9 mouse cellular contexts compared by ENCODE assay signal in genomic region chr3:68709198-68709797, GRCm38 (mm10). TPM values are rescaled to one million over a fixed set of nuclear protein-coding genes. Genes with fewer than 3 reads are reported as not detected.
DNase-seq lines count a peak whose midpoint lies in the region; ATAC-seq and TF ChIP-seq lines count a peak whose summit lies in the region.
"Had no signal": no experiment of that assay in that cellular context is flagged by ENCODE, and none has a peak within 500 bp of the region (broad histone marks: within the 10 kb centered on the region; RNA-seq: fewer than 3 reads in every experiment).

No protein-coding gene starts in this region.

- no peaks in the 10 kb centered on the region for H3K27me3 ChIP-seq in embryonic facial prominence, embryonic 11.5 days (ENCODE audit: control insufficient read depth, insufficient read depth, low read length)
- H3K27me3 ChIP-seq in heart, embryonic 10.5 days (ENCODE audit: insufficient read depth, poor library complexity, severe bottlenecking), result no peaks in the 10 kb centered on the region
- H3K27me3 ChIP-seq in liver, embryonic 14.5 days (ENCODE audit: control insufficient read depth, insufficient read depth, low read length), result no peaks in the 10 kb centered on the region
- H3K27me3 ChIP-seq in neural tube, embryonic 11.5 days (ENCODE audit: control insufficient read depth, insufficient read depth, low read length), result no peaks in the 10 kb centered on the region

- DNase-seq in CD8-positive naive resting alpha-beta T cell, adult 2 months (ENCODE audit: low read depth in 2 of 2, low spot score in 2 of 2), result peak; percentile 60 to 80
- DNase-seq in adrenal gland, postnatal 14 days, result peak; percentile 76
- peak; percentile 65 for DNase-seq in embryonic facial prominence, embryonic 11.5 days (ENCODE audit: low spot score)
- DNase-seq in heart, embryonic 10.5 days (ENCODE audit: low spot score), result peak; percentile 82
- peak; percentile 83 for DNase-seq in kidney, postnatal 14 days
- DNase-seq in liver, embryonic 14.5 days (ENCODE audit: low read depth in 3 of 3, low spot score in 3 of 3), result peak in 2 of 3 experiments; percentile 36 to 46
- peak; percentile 63 for DNase-seq in neural tube, embryonic 11.5 days (ENCODE audit: low spot score)
- DNase-seq in testis, postnatal 10 days (ENCODE audit: low spot score), result peak; percentile 68

- TF ChIP-seq CTCF in liver, embryonic 14.5 days (IDR thresholded peaks at IDR 0.05; ENCODE audit: low read depth), result peak; percentile 90

- H3K9me3 ChIP-seq in embryonic facial prominence, embryonic 11.5 days (replicated peaks; ENCODE audit: control insufficient read depth, low read length), result no peaks in the 10 kb centered on the region
- no peaks in the 10 kb centered on the region for H3K9me3 ChIP-seq in heart, embryonic 10.5 days
- H3K9me3 ChIP-seq in liver, embryonic 14.5 days (ENCODE audit: control insufficient read depth, low read length), result no peaks in the 10 kb centered on the region
- no peaks in the 10 kb centered on the region for H3K9me3 ChIP-seq in neural tube, embryonic 11.5 days (ENCODE audit: control insufficient read depth, low read length)

- 59% methylated on average over 9 of the region's 9 CpGs for WGBS in embryonic facial prominence, embryonic 11.5 days
- WGBS in heart, embryonic 10.5 days, result 52% methylated on average over 9 of the region's 9 CpGs
- 23% methylated on average over 9 of the region's 9 CpGs for WGBS in liver, embryonic 14.5 days (ENCODE audit: insufficient replicate concordance)
- 63% methylated on average over 9 of the region's 9 CpGs for WGBS in neural tube, embryonic 11.5 days

- no peaks in the 10 kb centered on the region for H3K4me1 ChIP-seq in embryonic facial prominence, embryonic 11.5 days (ENCODE audit: control insufficient read depth, insufficient read depth, low read length)
- 0 out of 2 replicates have a peak, but pooled peaks cover 10% of the 10 kb centered on the region for H3K4me1 ChIP-seq in heart, embryonic 10.5 days
- peaks cover 0 to 3% of the 10 kb centered on the region in 2 experiments; a peak in 1 of 4 replicates for H3K4me1 ChIP-seq in liver, embryonic 14.5 days (replicated peaks; ENCODE audit: control insufficient read depth in 2 of 2, insufficient read depth in 2 of 2, low read length in 1 of 2)
- H3K4me1 ChIP-seq in neural tube, embryonic 11.5 days (ENCODE audit: control insufficient read depth, insufficient read depth, low read length), result no peaks in the 10 kb centered on the region

- H3K4me3 ChIP-seq in embryonic facial prominence, embryonic 11.5 days (ENCODE audit: low read depth, low read length), result no peak overlapping the region
- no peak overlapping the region for H3K4me3 ChIP-seq in heart, embryonic 10.5 days
- no peak overlapping the region for H3K4me3 ChIP-seq in liver, embryonic 14.5 days (ENCODE audit: insufficient read depth in 1 of 2, low read depth in 2 of 2, low read length in 2 of 2)
- no peak overlapping the region for H3K4me3 ChIP-seq in neural tube, embryonic 11.5 days (ENCODE audit: low read depth, low read length)

- no peak; the same call in 1 of the 2 replicates for ATAC-seq in embryonic facial prominence, embryonic 11.5 days (replicated peaks; ENCODE audit: insufficient number of reproducible peaks, low FRiP score, low TSS enrichment, low read depth)
- ATAC-seq in liver, embryonic 14.5 days (ENCODE audit: insufficient read depth), result peak; percentile 69; the same call in 1 of the 2 replicates
- no peak; the same call in 1 of the 2 replicates for ATAC-seq in neural tube, embryonic 11.5 days (ENCODE audit: insufficient read depth, low FRiP score, low TSS enrichment)

- no peak overlapping the region for H3K4me2 ChIP-seq in embryonic facial prominence, embryonic 11.5 days (ENCODE audit: low read depth, low read length)
- H3K4me2 ChIP-seq in liver, embryonic 14.5 days (ENCODE audit: low read depth), result peak overlapping the region; percentile 28; the same call in 1 of the 2 replicates
- H3K4me2 ChIP-seq in neural tube, embryonic 11.5 days (ENCODE audit: low read depth), result no peak overlapping the region

- no peak for TF ChIP-seq EP300 in liver, embryonic 14.5 days (IDR thresholded peaks at IDR 0.05; ENCODE audit: low read depth)

- no peaks in the 10 kb centered on the region for H3K36me3 ChIP-seq in embryonic facial prominence, embryonic 11.5 days (replicated peaks; ENCODE audit: control insufficient read depth, insufficient read depth, low read depth, low read length)
- no peaks in the 10 kb centered on the region for H3K36me3 ChIP-seq in heart, embryonic 10.5 days
- H3K36me3 ChIP-seq in liver, embryonic 14.5 days (replicated peaks; ENCODE audit: control insufficient read depth, insufficient read depth, low read depth), result no peaks in the 10 kb centered on the region
- H3K36me3 ChIP-seq in neural tube, embryonic 11.5 days (ENCODE audit: control insufficient read depth, insufficient read depth, low read length), result no peaks in the 10 kb centered on the region

- no peak overlapping the region for H3K9ac ChIP-seq in embryonic facial prominence, embryonic 11.5 days (replicated peaks; ENCODE audit: low read length)
- H3K9ac ChIP-seq in liver, embryonic 14.5 days (replicated peaks), result no peak overlapping the region
- H3K9ac ChIP-seq in neural tube, embryonic 11.5 days (ENCODE audit: low read length), result no peak overlapping the region

- no peak overlapping the region for H3K27ac ChIP-seq in embryonic facial prominence, embryonic 11.5 days (replicated peaks; ENCODE audit: low read depth, low read length)
- H3K27ac ChIP-seq in heart, embryonic 10.5 days, result no peak overlapping the region
- H3K27ac ChIP-seq in liver, embryonic 14.5 days, result no peak overlapping the region
- no peak overlapping the region for H3K27ac ChIP-seq in neural tube, embryonic 11.5 days (ENCODE audit: low read depth, low read length)

RNA-seq across cellular contexts. Expression of gene Il12a, which starts 18.9 kb away (rescaled TPM):
- 0.59 and 1.6 TPM in 2 replicates for total RNA-seq in adrenal gland, postnatal 14 days (2021)
- polyA plus RNA-seq in embryonic facial prominence, embryonic 11.5 days (2014; fragmentation: Nextera tagmentation; extraction: Ambion mirVana), result not detected in 2 replicates
- polyA plus RNA-seq in heart, embryonic 10.5 days (2016; fragmentation: Nextera tagmentation; extraction: Ambion mirVana), result 0.35 and 0.41 TPM in 2 replicates
- 1.9 and 2.3 TPM in 2 replicates for polyA plus RNA-seq in liver, embryonic 14.5 days (2012; rRNA removed)
- polyA plus RNA-seq in liver, embryonic 14.5 days (2014; fragmentation: Nextera tagmentation; extraction: Ambion mirVana), result 1.8 and 1.9 TPM in 2 replicates
- 0.25 TPM in 1 of 2 replicates, not detected in the other for polyA plus RNA-seq in neural tube, embryonic 11.5 days (2014; fragmentation: Nextera tagmentation; extraction: Ambion mirVana)
- polyA plus RNA-seq: gonadal fat pad, adult 2 months had no signal
